Mouse (Mus musculus) mouse embryonic stem cell (cell line): ENCODE data around the gene Rgs2.

Experiments
- in situ Hi-C, 2 experiments: fragments of 300-500 bp; cut with MboI; formaldehyde crosslinking; loops; 1 replicate in 1 of 2; 3 replicates in 1 of 2; pipeline ENCODE4 v1.14.3; 2019 to 2020; ENCODE audit warnings: low sequenced_read_pairs in 2 of 2, low pct_unique_long_range_greater_than_20kb in 1 of 2, mixed read lengths in 1 of 2; ENCODE audit not compliant: unreplicated experiment in 1 of 2

Gene Rgs2

DNA sequence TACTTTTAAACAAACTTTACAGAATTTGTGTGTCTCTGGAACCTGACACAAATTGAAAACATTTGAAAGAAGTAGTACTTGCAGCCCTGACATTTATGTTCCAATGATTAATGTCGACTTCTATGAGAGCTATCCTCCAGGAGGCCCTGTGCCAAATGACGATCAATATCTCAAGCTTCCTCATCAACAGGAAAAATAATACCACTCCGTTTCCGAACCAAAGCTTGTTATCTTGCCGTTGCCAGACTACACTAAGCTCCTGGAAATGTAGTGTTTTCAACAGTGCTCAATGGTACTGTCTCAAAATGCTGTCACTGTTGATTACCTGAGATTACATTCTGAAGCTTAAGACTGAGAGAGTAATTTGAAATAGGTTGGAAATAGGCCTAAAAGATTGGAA is 13.7 kb downstream of the Rgs2 start:
- in situ Hi-C loops: no loop called here

- in situ Hi-C loops: no loop called here
These were observed 14.2 kb downstream of the Rgs2 start for GRCm38 (mm10) chr1:143989773-143990172.

DNA sequence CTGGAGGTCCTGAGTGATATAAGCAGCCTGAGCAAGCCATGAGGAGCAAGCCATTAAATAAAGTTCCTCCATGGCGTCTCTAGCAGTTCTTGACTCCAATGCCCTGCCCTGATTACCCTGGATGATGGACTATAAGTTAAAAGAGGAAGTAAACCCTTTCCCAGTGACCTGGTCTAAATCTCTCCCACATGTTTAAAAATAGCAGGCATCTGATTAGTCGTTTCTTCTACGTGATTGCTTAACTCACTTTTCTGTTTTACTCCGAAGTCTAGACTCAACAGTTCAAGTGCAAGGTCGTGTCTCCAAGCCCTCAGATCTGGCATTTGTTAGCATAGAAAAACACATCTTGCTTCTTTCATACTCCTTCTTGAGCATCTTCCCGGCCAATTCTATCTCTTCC is 15.2 kb downstream of the Rgs2 start:
- in situ Hi-C loops: no loop called here

DNA sequence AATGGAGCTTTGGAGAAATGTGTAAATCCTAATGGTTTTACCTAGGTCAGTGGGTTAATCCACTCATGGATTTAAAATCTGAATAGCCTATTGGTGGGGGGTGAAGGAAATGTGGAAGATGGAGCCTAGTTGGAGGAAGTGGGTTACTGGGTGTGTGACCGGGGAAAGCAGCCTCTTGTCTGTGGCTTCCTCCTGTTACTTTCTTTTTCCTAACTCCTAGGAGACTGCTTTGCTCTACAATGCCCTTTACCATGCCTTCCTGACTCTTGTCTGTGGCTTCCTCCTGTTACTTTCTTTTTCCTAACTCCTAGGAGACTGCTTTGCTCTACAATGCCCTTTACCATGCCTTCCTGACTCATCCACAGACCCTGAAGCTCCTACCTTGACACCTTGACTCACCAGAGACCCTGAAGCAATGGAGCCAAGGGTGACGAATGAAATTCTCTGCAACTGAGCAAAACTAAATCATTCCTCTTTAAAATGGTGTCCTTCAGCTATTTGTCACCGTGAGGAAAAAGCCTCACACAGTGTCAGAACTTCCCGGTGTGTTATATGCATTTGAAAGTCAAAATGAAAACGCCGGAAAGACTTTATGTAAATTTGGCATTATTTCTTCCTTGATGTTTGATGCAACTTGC is 18.9 kb downstream of the Rgs2 start:
- in situ Hi-C loops: no loop called here

DNA sequence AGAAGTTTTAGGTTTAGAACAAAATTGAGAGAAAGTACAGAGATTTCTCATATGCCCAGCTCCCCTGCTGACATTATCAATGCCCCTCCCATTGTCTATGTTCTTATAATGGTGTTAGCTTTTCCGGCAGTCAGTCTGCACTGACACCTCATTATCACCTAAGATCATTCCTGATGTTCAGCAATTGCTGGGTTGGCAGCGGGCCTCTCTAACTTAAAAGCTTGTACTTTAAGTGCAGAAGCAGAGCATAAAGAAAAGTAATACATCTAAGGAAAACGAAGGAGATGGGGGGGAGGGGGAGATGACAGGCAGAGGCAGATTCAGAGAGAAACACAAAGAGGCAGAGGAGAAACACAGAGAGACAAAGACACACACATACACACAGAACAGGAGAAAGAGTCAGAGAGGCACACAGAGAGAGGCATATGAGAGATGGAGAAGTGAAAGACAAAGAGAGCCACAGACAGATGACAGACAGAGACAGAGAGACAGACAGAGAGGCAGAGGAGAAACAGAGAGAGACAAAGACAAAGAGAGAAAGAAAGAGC is 21.1 kb downstream of the Rgs2 start:
- in situ Hi-C loops: no loop called here

DNA sequence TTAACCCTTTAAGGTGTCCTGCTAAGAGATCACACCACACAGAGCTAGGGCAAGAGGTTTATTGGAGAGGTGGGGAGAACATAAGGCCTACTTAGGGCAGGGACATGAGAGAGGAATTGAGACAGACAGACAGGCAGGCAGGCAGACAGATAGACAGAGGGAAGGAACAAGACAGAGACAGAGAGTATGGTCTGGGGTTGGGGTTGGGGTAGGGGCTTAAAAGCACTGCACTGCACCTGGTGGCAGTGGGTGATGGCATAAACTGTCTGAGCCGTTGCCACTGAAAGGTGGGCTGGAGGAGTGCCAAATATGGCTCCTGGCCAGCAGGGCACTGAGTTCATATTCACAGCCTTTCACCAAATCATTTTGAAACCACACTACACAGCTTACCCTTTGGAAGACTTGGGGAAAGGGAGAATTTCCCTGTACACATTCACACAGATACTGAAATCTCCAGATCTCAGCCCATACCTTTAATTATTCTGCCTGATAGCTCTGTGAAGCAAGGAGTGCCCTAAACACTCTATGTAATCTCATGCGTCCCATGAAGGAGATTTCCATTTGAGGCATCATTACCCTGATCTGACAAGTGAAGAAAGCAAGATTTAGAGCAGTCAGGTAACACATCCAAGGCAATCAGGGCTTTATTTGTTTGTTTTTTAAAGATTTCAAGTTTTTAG is 21.7 kb downstream of the Rgs2 start:
- in situ Hi-C loops: no loop called here

- in situ Hi-C loops: no loop called here
These were observed 23.1 kb downstream of the Rgs2 start for GRCm38 (mm10) chr1:143980811-143981210.

DNA sequence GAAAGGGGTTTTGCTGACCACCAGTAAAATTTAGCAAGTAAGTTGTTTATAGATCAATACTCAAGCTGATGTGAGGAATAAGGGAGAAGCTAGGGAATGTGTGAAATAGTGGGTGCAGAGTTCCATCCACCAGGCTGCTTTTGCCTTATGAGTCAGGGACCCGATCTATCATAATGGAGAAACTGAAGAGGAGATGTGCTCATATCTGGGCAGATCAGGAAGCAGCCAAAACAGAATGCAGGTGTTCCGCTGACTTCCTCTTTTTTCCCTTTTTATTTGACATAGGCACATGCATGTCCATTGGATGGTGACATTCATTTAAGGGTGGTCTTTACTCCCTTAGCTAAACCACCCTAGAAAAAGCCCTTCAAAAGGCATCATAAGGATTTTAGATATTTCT is 29.3 kb downstream of the Rgs2 start:
- in situ Hi-C loops: no loop called here

DNA sequence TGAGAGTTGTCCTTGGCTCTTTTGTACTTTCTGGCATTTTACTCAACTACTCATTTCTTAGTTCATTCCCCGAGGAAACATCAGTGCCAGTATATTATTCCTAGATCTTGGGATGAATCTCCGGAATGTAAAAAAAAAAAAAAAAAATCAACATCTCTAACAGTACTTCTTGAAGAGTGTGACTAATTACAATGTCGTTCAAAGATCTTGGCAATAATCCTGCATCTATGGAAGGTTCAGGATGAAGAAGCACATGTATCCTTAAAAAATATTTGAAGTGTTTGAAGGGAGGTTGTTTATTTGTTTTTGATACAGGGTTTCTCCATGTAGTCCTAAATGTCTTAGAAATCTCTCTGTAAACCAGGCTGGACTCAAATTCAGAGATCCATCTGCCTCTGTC is 41.7 kb downstream of the Rgs2 start:
- in situ Hi-C loops: no loop called here

DNA sequence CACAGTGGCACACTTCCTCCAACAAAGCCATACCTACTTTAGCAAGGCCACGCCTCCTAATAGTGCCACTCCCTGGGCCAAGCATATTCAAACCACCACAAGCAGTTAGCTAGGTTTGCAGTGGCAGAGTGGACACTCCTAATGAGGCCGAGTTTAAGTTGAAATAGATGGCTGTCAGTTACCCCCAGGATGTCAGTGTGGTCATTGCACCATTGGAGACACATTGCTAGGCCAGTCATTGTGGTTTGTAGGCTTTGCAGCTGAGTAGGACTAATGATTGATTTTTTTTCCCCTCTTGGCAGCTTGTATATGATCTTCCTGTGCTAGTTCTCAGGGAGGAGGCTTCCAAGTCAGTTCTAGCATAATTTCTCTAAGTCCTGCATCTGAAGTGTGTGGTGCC is 43.6 kb downstream of the Rgs2 start:
- in situ Hi-C loops: no loop called here

GRCm38 (mm10) chr1:143956090-143956489 is 47.9 kb downstream of the Rgs2 start:
- in situ Hi-C loops: no loop called here

GRCm38 (mm10) chr1:143952841-143953240 is 51.1 kb downstream of the Rgs2 start:
- in situ Hi-C loops: no loop called here
